7 mouse cellular contexts compared by ENCODE assay signal in genomic region chr10:6035792-6036487, GRCm38 (mm10).
DNase-seq lines count a peak whose midpoint lies in the region; ATAC-seq lines count a peak whose summit lies in the region.

No protein-coding gene starts in this region.

- DNase-seq in adrenal gland, adult 18-20 months (ENCODE audit: low spot score in 2 of 2): peak; percentile 34 to 52
- peak; percentile 93 to 96 for DNase-seq in cerebellum, postnatal 10 days
- DNase-seq in gastrocnemius, postnatal 10 days: peak; percentile 51
- peak; percentile 26 for DNase-seq in kidney, adult 11 months
- peak; percentile 85 for DNase-seq in left cerebral cortex, postnatal 25 days (ENCODE audit: low spot score in 2 of 2)
- peak; percentile 5 for DNase-seq in splenic B cell, adult 2 months (ENCODE audit: low read depth, low spot score)

- intact Hi-C loops in left cerebral cortex, postnatal 25 days (cut with DNase I): loop anchor here (2.0 to 10.0 kb wide), 6 partner anchors 191 to 1089 kb away; no protein-coding TSS in a partner anchor

- no peaks in the 10 kb centered on the region for H3K27me3 ChIP-seq in midbrain, embryonic 12.5 days
- H3K27me3 ChIP-seq in splenic B cell, adult 2 months (ENCODE audit: control insufficient read depth, insufficient read depth, low read length, poor library complexity, severe bottlenecking): no peaks in the 10 kb centered on the region

- WGBS in midbrain, embryonic 12.5 days: 30% methylated on average over 25 of the region's 25 CpGs

- H3K27ac ChIP-seq in midbrain, embryonic 12.5 days (replicated peaks): no peak overlapping the region

- H3K9ac ChIP-seq in midbrain, embryonic 12.5 days (replicated peaks): no peak overlapping the region

- H3K9me3 ChIP-seq in midbrain, embryonic 12.5 days: no peaks in the 10 kb centered on the region

- peak overlapping the region; percentile 31; the same call in 1 of the 2 replicates for H3K4me2 ChIP-seq in midbrain, embryonic 12.5 days (replicated peaks)

- no peaks in the 10 kb centered on the region for H3K4me1 ChIP-seq in midbrain, embryonic 12.5 days

- peak; percentile 90 for ATAC-seq in midbrain, embryonic 12.5 days (ENCODE audit: low FRiP score, low read depth)

- no peaks in the 10 kb centered on the region for H3K36me3 ChIP-seq in midbrain, embryonic 12.5 days
- no peaks in the 10 kb centered on the region for H3K36me3 ChIP-seq in splenic B cell, adult 2 months (ENCODE audit: control insufficient read depth, insufficient read depth, low read length, poor library complexity, severe bottlenecking)

- no peak overlapping the region for H3K4me3 ChIP-seq in midbrain, embryonic 12.5 days

Comparison
In these comparisons a context has a peak if more than half of its experiments do, and no peak if none do; other contexts are left out.
1. DNase-seq: peak in every context shown above with its lines; median percentile 94 in cerebellum, postnatal 10 days; 85 in left cerebral cortex, postnatal 25 days; 51 in gastrocnemius, postnatal 10 days; 43 in adrenal gland, adult 18-20 months; 26 in kidney, adult 11 months; 5 in splenic B cell, adult 2 months.